Mouse (Mus musculus): ENCODE results near the gene Nuak1. TPM values are rescaled to one million over a fixed set of nuclear protein-coding genes. Genes with fewer than 3 reads are reported as not detected.

Gene Nuak1
- polyA plus RNA-seq, 1 experiment from 2014 or later: 12.6 TPM

DNA sequence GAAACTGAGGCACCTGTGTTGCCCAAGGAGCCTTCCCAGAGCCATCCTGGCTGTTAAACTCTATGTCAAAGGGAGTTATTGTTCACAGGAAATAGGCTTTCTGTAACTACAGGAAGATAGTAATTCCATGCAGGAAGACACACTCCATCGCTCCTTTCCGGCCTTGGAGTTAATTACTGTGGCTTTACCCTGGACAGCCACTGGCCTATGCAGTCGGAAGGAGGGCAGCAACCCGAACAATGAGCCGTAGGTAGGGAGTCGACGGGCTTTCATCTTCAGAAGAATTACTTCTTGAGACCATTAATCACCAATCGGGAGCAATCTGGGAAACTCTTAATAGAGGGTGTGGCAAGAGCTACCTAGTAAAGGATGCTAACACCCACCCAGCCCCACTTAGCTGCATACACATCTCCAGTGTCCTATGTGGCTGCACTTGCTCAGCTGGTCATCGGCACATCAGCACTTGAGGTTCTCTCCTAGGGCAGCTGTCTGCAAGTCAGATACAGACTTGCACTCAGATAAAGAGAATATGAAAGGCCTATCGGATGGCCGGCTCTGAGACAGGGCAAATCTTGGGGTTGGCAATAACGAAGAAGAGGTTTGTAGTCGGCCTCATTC, 53.7 kb downstream of the Nuak1 start:
- Histone ChIP-seq H3K9ac (replicated peaks) (no peak overlapping the region), H3K36me3 (0 out of 2 replicates have a peak, but pooled peaks cover 4% of the 10 kb centered on the region), H3K4me3 (no peak overlapping the region), H3K9me3 (no peaks in the 10 kb centered on the region), H3K27ac (replicated peaks) (peak overlapping the region; percentile 84), H3K27me3 (no peaks in the 10 kb centered on the region), H3K4me2 (replicated peaks) (no peak overlapping the region), H3K4me1 (peaks cover 61% of the 10 kb centered on the region)
- 48% methylated on average over 13 of the region's 13 CpGs for WGBS
- ATAC-seq (replicated peaks): no peak

DNA sequence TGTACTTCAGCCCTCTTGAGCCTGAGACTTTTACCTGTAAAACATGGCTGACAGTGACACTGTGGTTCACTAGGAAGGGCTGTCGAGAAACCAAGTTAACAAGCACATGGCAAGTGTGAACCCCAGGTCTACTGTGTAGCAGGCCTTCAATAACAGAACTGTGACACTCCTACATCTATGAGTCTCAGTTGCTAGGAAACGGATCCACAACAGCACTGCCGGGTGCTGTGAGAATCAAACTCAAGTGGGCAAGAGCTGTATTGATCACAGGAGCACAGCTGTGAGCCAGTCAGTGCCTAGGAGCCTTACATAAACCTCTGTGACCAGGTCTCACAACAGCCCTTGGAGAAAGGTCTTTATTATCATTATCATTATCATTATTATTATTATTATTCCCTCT, 54.2 kb downstream of the Nuak1 start:
- Histone ChIP-seq H3K27ac (replicated peaks) (peak overlapping the region; percentile 84), H3K4me3 (no peak overlapping the region), H3K27me3 (no peaks in the 10 kb centered on the region), H3K4me1 (peaks cover 65% of the 10 kb centered on the region), H3K4me2 (replicated peaks) (no peak overlapping the region), H3K36me3 (0 out of 2 replicates have a peak, but pooled peaks cover 3% of the 10 kb centered on the region), H3K9ac (replicated peaks) (no peak overlapping the region), H3K9me3 (no peaks in the 10 kb centered on the region)
- ATAC-seq (replicated peaks): no peak
- 46% methylated on average over 3 of the region's 3 CpGs for WGBS

DNA sequence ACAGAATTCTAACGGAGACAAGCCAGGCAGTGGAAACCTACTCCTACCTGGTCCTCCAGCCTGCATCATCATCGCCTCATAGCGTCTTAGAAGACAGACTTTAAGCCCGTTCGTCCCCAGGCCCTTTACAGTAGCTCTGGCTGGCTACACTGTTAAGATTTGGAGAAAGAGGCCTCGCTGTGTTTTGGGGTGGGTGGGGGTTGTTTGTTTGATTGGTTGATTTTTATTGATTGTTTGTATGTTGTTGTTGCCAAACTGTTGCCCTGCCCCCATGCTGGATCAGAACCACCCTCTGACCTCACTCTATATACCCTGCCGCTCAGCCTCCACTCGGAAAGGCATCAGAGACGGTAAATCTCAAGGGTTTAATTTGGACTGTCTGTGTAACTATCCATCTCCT, 55.6 kb downstream of the Nuak1 start:
- H3K4me2 ChIP-seq (replicated peaks): no peak overlapping the region
- H3K4me3 ChIP-seq: no peak overlapping the region
- 88% methylated on average over 9 of the region's 9 CpGs for WGBS
- no peaks in the 10 kb centered on the region for H3K9me3 ChIP-seq
- H3K27ac ChIP-seq (replicated peaks): no peak overlapping the region
- no peak overlapping the region for H3K9ac ChIP-seq (replicated peaks)
- no peak for ATAC-seq (replicated peaks)
- H3K36me3 ChIP-seq: no peaks in the 10 kb centered on the region
- H3K27me3 ChIP-seq: no peaks in the 10 kb centered on the region
- H3K4me1 ChIP-seq: peaks cover 63% of the 10 kb centered on the region

GRCm38 (mm10) chr10:84382900-84383883, 57.2 kb downstream of the Nuak1 start:
- Histone ChIP-seq H3K4me1 (peaks cover 49% of the 10 kb centered on the region), H3K27ac (replicated peaks) (peak overlapping the region; percentile 73), H3K27me3 (no peaks in the 10 kb centered on the region), H3K4me2 (replicated peaks) (no peak overlapping the region), H3K9me3 (no peaks in the 10 kb centered on the region), H3K9ac (replicated peaks) (no peak overlapping the region), H3K4me3 (no peak overlapping the region), H3K36me3 (peaks cover 4% of the 10 kb centered on the region; the same call in 1 of the 2 replicates)
- peak; percentile 55 for ATAC-seq (replicated peaks)
- WGBS: 15% methylated on average over 17 of the region's 17 CpGs

DNA sequence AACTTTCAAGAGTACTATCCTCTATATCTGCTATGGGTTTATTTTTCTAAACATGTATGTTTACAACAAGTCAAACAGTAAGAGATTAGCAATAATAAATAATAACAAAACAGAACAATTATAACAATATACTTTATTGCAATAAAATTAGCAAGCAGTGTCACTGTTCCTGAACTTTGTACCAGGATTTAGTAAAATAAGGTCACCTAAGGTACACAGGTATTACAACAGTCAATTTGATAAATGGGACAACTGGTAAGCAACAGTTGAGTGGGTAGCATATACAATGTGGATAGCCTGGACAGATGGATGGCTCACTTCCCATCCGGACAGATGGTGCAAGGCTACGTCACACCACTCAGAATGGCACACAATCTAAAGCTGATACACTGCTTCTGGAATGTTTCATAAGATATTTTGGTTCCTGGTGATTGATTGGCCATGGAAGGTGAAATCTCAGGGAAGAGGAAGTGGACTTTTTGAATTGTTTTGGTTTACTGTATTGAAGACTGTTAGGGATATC, 59.1 kb downstream of the Nuak1 start:
- peak overlapping the region; percentile 35; the same call in 1 of the 2 replicates for H3K27ac ChIP-seq (replicated peaks)
- 67% methylated on average over 2 of the region's 2 CpGs for WGBS

GRCm38 (mm10) chr10:84379366-84379765, 61.0 kb downstream of the Nuak1 start:
- Histone ChIP-seq H3K27ac (replicated peaks) (no peak overlapping the region), H3K4me3 (no peak overlapping the region), H3K27me3 (no peaks in the 10 kb centered on the region), H3K36me3 (peaks cover 21% of the 10 kb centered on the region), H3K9ac (replicated peaks) (no peak overlapping the region), H3K4me2 (replicated peaks) (no peak overlapping the region), H3K4me1 (peaks cover 22% of the 10 kb centered on the region), H3K9me3 (no peaks in the 10 kb centered on the region)
- 93% methylated on average over 1 of the region's 1 CpGs for WGBS
- ATAC-seq (replicated peaks): no peak

More for the DNA sequence above, 59.1 kb downstream of the Nuak1 start:
- Histone ChIP-seq H3K9me3 (no peaks in the 10 kb centered on the region), H3K4me3 (no peak overlapping the region), H3K4me1 (peaks cover 31% of the 10 kb centered on the region), H3K36me3 (peaks cover 10% of the 10 kb centered on the region), H3K9ac (replicated peaks) (no peak overlapping the region), H3K4me2 (replicated peaks) (no peak overlapping the region), H3K27me3 (no peaks in the 10 kb centered on the region)
- ATAC-seq (replicated peaks): peak; percentile 61; the same call in 1 of the 2 replicates

DNA sequence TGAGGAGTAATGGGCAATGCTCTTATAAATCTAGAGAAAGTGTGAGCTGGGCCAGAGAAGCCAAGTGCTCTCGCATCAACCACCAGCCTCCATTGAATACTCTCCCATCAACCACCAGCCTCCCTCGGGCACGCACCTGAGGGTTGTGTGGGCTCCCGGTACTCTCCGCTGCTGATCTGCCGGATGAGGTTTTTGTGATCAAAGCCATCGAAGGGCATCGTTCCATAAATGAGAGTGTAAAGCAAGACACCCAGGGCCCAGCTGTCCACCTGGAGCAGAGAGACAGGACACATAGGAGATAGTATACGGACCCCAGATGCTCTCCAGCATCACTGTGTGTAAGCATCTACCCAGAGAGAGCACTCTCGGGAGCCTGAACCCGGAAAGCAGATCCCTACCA, 62.4 kb downstream of the Nuak1 start:
- WGBS: 90% methylated on average over 11 of the region's 11 CpGs
- Histone ChIP-seq H3K9me3 (no peaks in the 10 kb centered on the region), H3K27ac (replicated peaks) (no peak overlapping the region), H3K27me3 (no peaks in the 10 kb centered on the region), H3K4me3 (no peak overlapping the region), H3K36me3 (peaks cover 27% of the 10 kb centered on the region), H3K4me1 (peaks cover 10% of the 10 kb centered on the region), H3K9ac (replicated peaks) (no peak overlapping the region), H3K4me2 (replicated peaks) (no peak overlapping the region)
- ATAC-seq (replicated peaks): no peak

- H3K4me1 ChIP-seq: peaks cover 18% of the 10 kb centered on the region
- no peak for ATAC-seq (replicated peaks)
- 91% methylated on average over 5 of the region's 5 CpGs for WGBS
Measured at GRCm38 (mm10) chr10:84376346-84376745, 64.1 kb downstream of the Nuak1 start.

DNA sequence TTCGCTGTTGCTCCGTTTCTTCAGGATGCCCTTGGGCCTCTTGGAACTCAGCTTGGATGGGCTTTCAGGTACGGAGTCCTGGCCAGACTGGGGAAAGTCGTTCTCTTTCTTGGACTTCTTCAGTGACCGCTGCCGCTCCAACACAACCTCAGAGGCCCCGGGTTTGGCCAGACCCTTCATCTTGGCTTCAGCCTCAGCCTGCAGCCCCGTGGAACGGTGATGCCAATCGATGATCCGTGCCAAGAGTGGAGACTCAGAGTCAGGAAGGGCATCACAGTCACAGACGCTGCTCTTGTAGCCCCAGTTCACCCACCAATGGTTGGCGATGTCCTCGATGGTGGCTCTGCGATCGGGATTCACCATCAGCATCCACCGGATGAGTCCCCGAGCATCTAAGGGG, 65.4 kb downstream of the Nuak1 start:
- H3K4me1 ChIP-seq: peaks cover 20% of the 10 kb centered on the region
- H3K9me3 ChIP-seq: no peaks in the 10 kb centered on the region
- peaks cover 27% of the 10 kb centered on the region for H3K36me3 ChIP-seq
- 96% methylated on average over 18 of the region's 18 CpGs for WGBS
- H3K4me3 ChIP-seq: no peak overlapping the region
- no peak overlapping the region for H3K4me2 ChIP-seq (replicated peaks)
- ATAC-seq (replicated peaks): no peak
- H3K27ac ChIP-seq (replicated peaks): no peak overlapping the region
- H3K27me3 ChIP-seq: no peaks in the 10 kb centered on the region
- no peak overlapping the region for H3K9ac ChIP-seq (replicated peaks)

More at GRCm38 (mm10) chr10:84376346-84376745, 64.1 kb downstream of the Nuak1 start:
- Histone ChIP-seq H3K4me2 (replicated peaks) (no peak overlapping the region), H3K9me3 (no peaks in the 10 kb centered on the region), H3K4me3 (no peak overlapping the region), H3K36me3 (peaks cover 27% of the 10 kb centered on the region), H3K27me3 (no peaks in the 10 kb centered on the region), H3K27ac (replicated peaks) (no peak overlapping the region), H3K9ac (replicated peaks) (no peak overlapping the region)

GRCm38 (mm10) chr10:84373476-84373875, 66.9 kb downstream of the Nuak1 start:
- no peak overlapping the region for H3K4me2 ChIP-seq (replicated peaks)
- ATAC-seq (replicated peaks): no peak
- 86% methylated on average over 2 of the region's 2 CpGs for WGBS
- H3K4me1 ChIP-seq: peaks cover 20% of the 10 kb centered on the region
- H3K9me3 ChIP-seq: no peaks in the 10 kb centered on the region
- peaks cover 28% of the 10 kb centered on the region for H3K36me3 ChIP-seq
- H3K27ac ChIP-seq (replicated peaks): peak overlapping the region; percentile 73
- H3K27me3 ChIP-seq: no peaks in the 10 kb centered on the region
- H3K9ac ChIP-seq (replicated peaks): no peak overlapping the region
- H3K4me3 ChIP-seq: no peak overlapping the region

DNA sequence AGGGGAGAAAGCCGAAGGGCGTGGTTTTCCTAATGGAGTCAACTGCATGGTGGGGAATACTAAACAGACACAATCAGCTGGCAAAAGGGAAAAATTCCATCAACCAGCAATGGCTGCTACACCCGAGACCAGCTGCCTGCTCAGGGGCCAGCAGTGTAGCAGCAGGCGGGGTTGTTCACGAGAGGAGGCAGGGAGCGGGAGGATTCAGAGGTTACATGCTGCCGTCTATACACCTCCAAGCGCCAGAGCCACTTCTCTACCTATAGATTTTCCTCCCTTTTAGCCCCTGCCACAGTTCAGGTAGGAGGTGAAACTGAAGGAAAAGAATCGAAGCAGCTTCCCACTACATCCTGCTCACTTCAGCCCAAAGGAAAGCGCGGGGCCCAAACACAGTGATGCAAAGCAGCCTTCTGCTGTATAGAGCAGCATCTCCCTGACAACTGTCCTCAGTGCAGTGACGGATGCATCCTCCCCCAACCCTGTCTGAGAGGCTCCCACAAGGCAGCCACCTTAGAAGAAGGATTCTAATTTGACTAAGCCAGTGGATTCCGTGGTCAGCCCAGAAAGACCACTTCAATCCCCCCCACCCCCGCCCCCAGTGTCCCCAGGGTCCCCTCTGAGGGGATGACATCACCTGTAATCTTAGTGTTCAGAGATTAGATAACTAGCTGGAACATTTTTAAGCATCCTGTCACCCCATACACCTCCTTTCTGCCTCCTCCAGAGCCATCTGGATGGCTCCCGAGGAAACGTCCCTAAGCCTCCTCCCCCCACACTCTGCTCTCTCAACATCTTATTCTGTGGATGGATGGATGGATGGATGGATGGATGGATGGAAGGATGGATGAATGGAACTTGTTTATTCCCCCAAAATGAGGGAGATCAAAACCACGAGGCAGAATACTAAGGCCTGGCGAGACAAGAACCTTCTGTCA, 68.0 kb downstream of the Nuak1 start:
- peak overlapping the region; percentile 73 for H3K27ac ChIP-seq (replicated peaks)
- peak overlapping the region; percentile 22; the same call in 1 of the 2 replicates for H3K9ac ChIP-seq (replicated peaks)
- no peak overlapping the region for H3K4me3 ChIP-seq
- H3K9me3 ChIP-seq: no peaks in the 10 kb centered on the region
- H3K4me2 ChIP-seq (replicated peaks): peak overlapping the region; percentile 15
- 29% methylated on average over 18 of the region's 18 CpGs for WGBS
- ATAC-seq (replicated peaks): peak; percentile 76
- peaks cover 25% of the 10 kb centered on the region for H3K36me3 ChIP-seq
- H3K4me1 ChIP-seq: peaks cover 20% of the 10 kb centered on the region
- H3K27me3 ChIP-seq: no peaks in the 10 kb centered on the region
